Mouse (Mus musculus) frontal cortex, postnatal 36 days (tissue): ENCODE results near the gene Zfr2.

Source experiments
- DNase-seq, 2 experiments: peaks; one replicate each; pipeline ENCODE4 v3.0.0; 2022; ENCODE audit warnings: low spot score in 2 of 2

Zfr2 gene

GRCm38 (mm10) chr10:81232580-81233225 is at the start of gene Zfr2:
TSS of gene Zfr2 (plus strand) at chr10:81233155.
- peak; percentile 94 for DNase-seq

DNA sequence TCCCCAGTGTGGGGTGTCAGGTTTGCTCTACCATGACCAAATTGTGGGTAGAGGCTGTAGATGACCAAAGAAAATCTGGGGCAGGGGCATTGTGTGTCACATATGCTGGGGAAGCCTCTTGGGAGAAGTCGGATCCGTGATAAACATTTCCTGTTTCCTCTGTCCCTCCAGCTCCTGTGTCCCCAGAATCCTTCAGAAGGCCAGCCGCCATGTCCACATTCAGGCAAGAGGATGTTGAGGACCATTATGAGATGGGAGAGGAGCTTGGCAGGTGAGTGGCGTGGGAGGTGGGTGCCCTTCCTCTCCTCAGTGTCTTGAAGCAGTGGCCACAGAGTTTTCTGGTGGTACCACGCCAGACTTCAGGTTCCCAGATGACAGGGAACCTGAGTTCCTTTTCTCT is 49.1 kb upstream of the Zfr2 start, which contains the start of gene 4930442H23Rik:
Gene 4930442H23Rik (minus strand): TSS at position 45 of the 400 bp plus-strand sequence.
- no peak for DNase-seq

- DNase-seq = no peak
Measured at GRCm38 (mm10) chr10:81184765-81185164, 48.2 kb upstream of the Zfr2 start.

DNA sequence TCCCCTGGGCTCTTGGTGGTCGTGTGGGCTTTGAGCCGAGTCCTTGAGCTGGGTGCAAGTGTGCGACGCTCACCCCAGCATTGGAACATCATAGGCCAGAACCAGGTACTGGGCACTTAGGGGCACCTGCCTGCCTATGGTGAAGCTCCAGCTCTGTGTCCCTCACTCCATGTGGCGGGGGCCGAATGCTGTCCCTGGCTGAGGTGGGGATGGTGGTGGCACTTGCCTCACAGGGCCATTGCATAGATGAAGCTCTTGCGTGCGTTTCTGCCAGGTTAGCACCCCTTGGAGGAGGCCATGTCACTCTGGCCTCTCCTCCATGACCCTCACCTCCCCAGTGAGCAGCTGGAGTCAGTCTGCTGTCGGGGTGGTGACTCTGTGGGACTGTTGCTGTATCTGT is 45.8 kb upstream of the Zfr2 start:
- DNase-seq = no peak

GRCm38 (mm10) chr10:81189821-81190220 is 43.1 kb upstream of the Zfr2 start:
- DNase-seq = no peak

- no peak for DNase-seq
Measured at GRCm38 (mm10) chr10:81190236-81190911, 42.6 kb upstream of the Zfr2 start.

GRCm38 (mm10) chr10:81190912-81191321 is 42.0 kb upstream of the Zfr2 start:
- no peak for DNase-seq

DNA sequence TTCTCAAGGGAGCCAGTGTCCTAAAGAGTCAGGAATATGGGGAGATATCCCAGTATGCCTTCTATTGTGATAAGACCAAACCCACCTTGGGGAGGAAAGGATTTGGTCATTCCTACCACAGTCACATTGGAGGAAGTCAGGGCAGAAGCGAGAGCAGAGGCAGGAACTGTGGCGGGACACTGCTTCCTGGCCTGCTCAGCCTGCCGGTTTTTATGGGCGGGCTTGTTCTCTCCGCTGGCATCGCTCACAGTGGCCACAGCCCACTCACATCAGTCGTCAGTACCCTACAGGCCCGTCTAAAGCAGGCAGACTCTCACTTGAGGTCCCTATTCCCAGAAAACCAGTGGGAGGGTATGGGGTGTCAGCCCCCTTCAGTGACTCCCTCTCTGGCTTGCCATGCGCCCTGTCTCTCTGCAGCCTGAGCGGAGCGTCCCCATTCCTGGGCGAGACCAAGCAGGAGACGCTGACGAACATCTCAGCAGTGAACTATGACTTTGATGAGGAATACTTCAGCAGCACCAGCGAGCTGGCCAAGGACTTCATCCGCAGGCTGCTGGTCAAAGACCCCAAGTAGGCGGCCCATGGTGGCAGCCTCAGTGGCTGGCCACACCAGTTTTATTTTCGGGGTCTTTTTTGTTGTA is 41.5 kb upstream of the Zfr2 start:
- no peak for DNase-seq

DNA sequence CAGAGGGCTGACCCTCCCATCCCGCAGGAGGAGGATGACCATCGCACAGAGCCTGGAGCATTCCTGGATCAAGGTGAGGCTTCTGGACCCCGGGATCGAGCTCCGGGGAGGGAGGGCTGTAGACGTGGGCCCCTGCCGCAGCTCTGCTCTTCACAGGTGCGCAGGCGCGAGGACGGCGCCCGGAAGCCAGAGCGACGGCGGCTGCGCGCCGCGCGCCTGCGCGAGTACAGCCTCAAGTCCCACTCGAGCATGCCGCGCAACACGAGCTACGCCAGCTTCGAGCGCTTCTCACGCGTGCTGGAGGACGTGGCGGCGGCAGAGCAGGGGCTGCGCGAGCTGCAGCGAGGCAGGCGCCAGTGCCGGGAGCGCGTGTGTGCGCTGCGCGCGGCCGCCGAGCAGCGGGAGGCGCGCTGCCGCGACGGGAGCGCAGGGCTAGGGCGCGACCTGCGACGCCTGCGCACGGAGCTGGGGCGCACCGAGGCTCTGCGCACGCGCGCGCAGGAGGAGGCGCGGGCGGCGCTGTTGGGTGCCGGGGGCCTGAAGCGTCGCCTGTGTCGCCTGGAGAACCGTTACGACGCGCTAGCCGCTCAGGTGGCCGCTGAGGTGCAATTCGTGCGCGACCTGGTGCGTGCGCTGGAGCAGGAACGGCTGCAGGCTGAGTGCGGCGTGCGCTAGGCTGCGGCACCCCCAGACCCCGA is 40.5 kb upstream of the Zfr2 start:
- DNase-seq = peak; percentile 88 to 90

DNA sequence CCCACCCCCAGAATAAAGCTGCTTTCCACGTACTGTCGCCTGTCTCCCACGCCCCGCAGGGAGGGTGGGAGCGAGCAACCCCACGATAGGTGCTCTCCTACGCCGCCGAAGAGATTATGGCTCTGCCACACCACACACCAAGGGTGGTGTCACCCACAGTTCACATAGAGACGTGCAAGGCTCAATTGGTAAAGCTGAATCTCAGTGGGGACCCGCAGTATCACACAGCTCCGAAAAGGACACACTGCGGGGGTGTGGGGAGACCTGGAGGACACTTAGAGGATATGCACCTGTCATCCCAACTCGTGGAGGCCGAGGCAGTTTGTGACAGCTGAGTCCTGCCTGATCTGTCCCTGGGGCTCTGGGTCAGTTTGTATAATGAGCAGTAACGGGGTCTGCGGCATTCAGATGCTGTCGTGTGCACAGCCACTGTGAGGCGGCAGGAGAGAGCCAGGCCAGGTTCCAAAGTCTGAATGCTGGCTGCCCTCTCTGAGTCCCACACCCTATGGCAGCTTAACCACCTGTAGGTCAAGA is 39.9 kb upstream of the Zfr2 start:
- peak in 1 of 2 experiments; percentile 64 for DNase-seq

GRCm38 (mm10) chr10:81193991-81194774 is 38.8 kb upstream of the Zfr2 start:
- no peak for DNase-seq

DNA sequence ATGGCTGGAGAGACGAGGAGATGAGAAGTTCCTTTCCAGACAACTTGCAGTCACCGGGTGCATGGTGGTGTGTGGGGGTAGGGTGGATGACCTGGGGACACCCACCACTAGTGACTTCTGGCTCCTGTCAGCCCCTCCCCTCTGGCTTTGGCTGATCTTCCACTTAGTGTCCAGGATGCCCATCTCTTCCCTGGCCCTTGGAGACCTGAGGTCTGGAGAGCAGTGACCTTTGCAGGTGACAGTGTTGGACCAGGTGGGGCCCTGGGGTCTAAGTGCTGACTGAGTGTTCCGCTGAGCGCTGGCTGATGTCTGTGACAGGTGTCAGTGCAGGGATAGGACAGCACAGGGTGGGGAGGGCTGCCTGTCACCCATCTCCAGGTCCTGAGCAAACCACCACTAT is 37.7 kb upstream of the Zfr2 start:
- no peak for DNase-seq

DNA sequence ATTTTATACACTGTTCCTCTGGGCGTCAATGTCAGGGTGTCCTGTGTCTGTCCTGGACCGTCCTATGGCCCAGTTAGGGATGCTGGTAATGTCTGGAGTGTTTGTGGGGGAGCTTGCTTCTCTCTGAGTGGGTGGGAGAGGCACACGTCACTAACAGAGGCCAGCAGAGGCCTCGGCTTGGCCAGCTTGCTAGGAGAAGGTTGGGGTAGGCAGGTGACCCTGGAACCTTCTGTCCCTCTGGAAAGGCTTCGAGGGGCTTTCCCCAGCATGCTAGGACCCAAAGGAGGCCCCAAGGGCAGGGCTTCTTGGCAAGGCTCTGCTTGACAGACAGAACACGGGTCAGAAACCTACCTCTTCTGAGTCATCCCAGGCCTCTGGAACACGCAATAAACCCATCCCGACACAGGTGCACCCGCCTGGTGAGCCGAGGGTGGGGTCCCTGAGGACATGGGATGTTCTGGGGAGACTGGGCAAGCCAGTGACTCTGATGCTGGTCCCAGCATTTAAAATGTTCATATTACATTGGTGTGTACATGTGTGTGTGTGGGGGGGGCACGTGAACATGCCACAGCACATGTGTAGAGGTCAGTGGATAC is 36.4 kb upstream of the Zfr2 start:
- DNase-seq = no peak

DNA sequence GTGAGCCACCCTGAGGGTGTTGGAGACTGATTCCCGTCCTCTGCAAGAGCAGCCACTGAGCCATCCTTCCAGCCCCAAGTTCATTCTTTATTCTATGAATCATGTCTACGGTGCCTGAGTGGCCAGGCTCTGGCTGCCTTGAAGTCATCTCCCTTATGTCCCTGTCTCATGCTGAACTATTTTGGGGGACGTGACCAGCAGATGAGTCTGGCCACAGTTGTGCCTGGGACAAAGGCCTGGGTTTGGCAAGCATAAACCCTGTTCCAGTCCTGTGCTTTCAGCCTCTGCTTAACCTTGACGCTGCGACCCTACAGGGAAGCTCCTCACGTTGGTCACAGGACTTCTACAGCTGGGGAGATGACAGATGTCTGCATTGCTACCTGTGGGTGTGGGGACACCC is 35.6 kb upstream of the Zfr2 start:
- no peak for DNase-seq

DNA sequence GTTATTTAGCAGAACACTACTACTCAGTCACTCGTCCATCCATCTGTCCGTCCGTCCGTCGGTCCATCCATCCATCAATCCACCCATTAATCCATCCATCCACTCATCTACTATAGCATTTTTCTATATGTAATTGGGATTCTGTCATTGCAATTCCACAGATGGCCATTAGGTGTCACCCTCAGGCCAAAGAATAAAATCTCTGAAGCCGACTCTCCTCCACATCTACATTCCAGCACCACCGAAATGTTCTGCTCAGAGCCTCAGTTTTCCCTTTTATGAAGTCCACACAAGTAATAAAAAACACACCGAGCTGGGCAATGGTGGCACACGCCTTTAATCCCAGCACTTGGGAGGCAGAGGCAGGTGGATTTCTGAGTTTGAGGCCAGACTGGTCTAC is 34.7 kb upstream of the Zfr2 start:
- DNase-seq = peak; percentile 67 to 85

DNA sequence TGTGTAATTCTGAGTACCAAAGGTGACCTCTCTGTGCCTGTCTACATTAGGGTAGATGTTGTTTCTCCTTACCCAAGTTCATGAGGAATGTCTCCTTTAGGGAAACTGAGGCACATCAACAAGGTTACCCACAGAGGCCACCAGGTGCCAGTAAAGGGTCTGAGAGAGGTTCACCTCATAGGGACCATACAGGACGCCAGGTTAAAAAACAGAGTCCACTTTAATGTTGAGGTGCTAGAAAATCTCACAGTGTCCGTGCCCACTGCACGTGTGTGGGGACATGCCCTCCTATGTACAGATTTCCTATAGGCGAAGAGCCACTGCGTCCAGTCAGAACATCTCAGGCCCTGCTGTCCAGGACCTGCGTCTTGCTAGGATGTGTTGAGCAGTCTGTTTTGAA is 34.0 kb upstream of the Zfr2 start:
- no peak for DNase-seq

DNA sequence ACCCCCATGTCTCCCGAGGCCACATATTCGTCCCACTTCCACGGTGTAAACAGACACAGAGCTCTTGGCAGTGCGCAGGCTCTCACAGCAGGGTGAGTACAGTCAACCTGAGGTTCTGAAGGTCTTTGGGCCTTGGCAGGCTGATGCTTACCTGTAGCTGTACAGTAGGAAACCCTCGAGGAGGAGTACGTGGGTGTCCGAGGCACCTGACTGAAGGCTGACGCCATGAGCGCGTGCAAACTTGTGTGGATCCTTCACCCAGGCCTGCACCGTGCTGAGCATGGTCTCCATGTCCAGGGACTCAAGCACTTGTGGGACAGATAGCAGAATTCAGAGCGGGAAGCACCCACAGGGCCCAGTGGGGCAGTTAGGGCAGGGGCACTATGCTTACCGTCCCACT is 32.8 kb upstream of the Zfr2 start:
- DNase-seq = no peak

DNA sequence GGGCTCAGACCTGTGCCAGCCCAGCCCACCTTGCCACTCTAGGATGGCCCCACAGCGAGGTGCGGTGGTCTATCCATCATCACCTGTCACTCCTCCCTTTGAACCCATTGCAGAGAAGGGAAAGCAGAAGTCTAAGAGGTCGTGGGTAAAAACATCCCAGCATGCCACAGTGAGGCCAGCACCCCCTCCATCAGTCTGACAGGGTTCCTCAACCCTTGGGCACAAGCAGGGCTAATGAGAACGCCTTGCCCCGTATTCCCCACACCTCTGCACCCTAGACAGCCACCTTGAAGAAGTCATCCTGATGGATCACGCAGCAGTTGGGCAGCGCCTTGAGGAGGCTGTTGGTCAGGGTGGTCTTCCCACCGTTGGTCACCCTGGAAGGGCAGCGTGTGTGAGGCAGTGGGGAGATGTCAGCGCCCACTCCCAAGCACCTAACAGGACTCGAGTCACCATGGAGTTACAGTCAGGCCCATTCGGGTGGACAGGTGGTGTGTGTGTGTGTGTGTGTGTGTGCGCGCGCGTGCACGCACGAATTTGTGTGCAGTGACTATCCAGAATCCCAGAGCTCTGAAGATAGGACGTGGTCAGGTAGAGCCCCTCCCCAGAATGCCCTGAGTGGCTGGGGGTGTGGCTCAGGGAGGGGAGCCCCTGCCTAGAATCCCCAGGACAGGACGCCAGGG is 32.2 kb upstream of the Zfr2 start:
- DNase-seq = no peak

- no peak for DNase-seq
Measured at GRCm38 (mm10) chr10:81201807-81202758, 30.9 kb upstream of the Zfr2 start, which contains the start of gene Nmrk2. TSS of gene Nmrk2 (minus strand) at chr10:81202051.
